15 mouse cellular contexts compared by ENCODE assay signal in genomic region chr4:52709563-52709962, GRCm38 (mm10).
"Had no signal": no experiment of that assay in that cellular context is flagged by ENCODE, and none has a peak within 500 bp of the region (broad histone marks: within the 10 kb centered on the region; RNA-seq: fewer than 3 reads in every experiment).

No protein-coding gene starts in this region.

- H3K9ac ChIP-seq: limb, embryonic 12.5 days; liver, embryonic 15.5 days; midbrain, embryonic 15.5 days; neural tube, embryonic 12.5 days had no signal

- DNase-seq: layer of hippocampus, postnatal 36 days; lung, adult 2 months; lung, postnatal 10 days; thymus, postnatal 4 days had no signal

- H3K4me2 ChIP-seq: limb, embryonic 12.5 days; liver, embryonic 11.5 days; liver, embryonic 15.5 days; midbrain, embryonic 11.5 days; midbrain, embryonic 15.5 days; neural tube, embryonic 12.5 days had no signal

- H3K4me3 ChIP-seq: limb, embryonic 12.5 days; liver, embryonic 15.5 days; megakaryocyte, embryonic 14.5 days; midbrain, embryonic 15.5 days; neural tube, embryonic 12.5 days had no signal

- H3K27ac ChIP-seq: limb, embryonic 12.5 days; liver, embryonic 15.5 days; macrophage; midbrain, embryonic 15.5 days; neural tube, embryonic 12.5 days; stomach, postnatal 0 days had no signal

- H3K27me3 ChIP-seq: limb, embryonic 12.5 days; liver, embryonic 15.5 days; megakaryocyte, embryonic 14.5 days; midbrain, embryonic 15.5 days; neural tube, embryonic 12.5 days had no signal

- H3K36me3 ChIP-seq: limb, embryonic 12.5 days; liver, embryonic 15.5 days; midbrain, embryonic 15.5 days; neural tube, embryonic 12.5 days had no signal

- ATAC-seq: inflammation-experienced regulatory T-cells, adult 6 months; intestine, postnatal 0 days; midbrain, embryonic 15.5 days had no signal

- H3K9me3 ChIP-seq: limb, embryonic 12.5 days; liver, embryonic 15.5 days; megakaryocyte, embryonic 14.5 days; midbrain, embryonic 15.5 days; neural tube, embryonic 12.5 days had no signal

- H3K4me1 ChIP-seq: liver, embryonic 15.5 days; megakaryocyte, embryonic 14.5 days; midbrain, embryonic 15.5 days; neural tube, embryonic 12.5 days had no signal
